Mouse (Mus musculus) frontal cortex, postnatal 25 days (tissue): ENCODE results near the gene Clec4a1.
A peak's percentile ranks its signal among the peaks of the same experiment; 100 is the strongest.

Source experiments
- DNase-seq, 2 experiments: peaks; one replicate each; pipeline ENCODE4 v3.0.0; 2022; ENCODE audit warnings: low spot score in 2 of 2

Gene Clec4a1

DNA sequence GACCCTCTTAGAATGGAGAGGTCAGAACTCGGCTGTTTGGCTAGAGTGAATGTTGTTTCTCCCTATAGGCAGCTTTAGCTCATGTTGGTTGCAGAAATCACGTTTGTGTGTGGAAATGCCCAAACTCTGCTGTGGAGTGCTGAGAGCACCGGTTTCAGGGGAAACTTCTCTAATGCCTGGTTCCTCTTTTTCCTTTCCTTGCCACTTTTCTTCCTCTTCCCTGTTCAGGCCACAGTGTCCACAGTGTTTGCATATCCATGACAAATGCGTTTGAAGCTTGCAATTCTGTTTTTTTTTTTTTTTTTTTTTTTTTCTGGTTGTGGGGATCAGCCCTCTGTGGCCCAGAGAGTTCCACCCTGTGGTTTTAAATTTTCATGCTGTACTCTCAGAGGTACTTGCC lies at the start of gene Clec4a1:
Gene Clec4a1 (plus strand): TSS at position 398 of the 400 bp plus-strand sequence.
- DNase-seq = no peak

DNA sequence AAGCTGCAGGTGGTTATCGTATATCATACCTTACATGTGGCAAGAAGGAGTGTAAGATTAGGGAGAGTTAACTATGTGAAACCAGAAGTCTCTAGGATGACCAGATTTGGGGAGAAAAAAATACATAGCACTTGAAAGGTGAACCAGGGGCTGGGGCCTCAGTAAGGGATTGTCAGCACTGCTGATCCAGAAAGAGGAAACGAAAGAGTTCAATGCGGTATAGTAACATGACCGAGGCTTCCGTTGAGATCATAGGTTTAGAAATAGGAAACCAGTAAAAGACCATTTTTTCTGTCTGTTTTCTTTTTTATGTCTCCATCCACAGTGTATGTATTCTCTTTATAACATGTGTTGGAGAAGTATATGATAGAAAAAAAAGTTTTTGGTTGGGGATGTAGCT lies 48.8 kb upstream of the Clec4a1 start:
- no peak for DNase-seq

DNA sequence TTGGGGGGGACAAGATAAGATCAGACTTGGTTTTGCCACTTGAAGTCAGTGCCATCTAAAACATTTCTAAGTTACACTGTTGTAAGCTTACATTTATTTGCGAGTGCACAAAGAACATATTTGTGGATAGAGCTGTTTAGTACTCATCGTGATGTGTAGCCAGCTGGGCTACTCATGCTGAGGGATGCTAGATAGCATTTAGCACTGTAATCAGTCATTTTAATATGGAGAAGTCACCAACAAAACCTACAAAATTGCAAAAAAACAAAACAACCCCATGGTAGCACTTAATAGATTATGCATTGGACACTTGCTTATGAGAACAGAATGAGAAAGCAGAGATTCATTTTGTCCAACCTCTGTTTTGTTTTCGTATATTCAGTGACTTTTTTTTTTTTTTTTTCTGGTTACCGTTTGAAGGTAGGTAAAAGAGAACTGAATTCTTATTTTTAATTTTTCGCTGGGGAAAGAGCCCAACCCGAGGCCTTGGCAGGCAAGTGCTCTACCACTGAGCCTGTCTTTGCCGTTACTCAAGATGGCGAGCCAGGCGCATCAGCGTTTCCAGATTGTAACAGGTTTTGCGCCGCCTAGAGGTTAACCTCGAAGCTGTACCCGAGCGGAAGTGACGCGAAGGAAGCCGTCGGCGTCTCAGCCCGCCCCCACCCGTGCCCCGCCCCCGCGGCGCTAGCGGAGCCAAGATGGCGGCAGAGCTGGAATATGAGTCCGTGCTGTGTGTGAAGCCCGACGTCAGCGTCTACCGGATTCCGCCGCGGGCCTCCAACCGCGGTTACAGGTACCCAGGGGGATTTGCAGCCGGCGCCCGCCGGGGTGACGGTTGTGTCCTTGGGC lies 47.6 kb upstream of the Clec4a1 start, which contains the start of gene Necap1:
Gene Necap1 (plus strand): TSS at position 604 of the 849 bp plus-strand sequence.
- peak; percentile 99 for DNase-seq

DNA sequence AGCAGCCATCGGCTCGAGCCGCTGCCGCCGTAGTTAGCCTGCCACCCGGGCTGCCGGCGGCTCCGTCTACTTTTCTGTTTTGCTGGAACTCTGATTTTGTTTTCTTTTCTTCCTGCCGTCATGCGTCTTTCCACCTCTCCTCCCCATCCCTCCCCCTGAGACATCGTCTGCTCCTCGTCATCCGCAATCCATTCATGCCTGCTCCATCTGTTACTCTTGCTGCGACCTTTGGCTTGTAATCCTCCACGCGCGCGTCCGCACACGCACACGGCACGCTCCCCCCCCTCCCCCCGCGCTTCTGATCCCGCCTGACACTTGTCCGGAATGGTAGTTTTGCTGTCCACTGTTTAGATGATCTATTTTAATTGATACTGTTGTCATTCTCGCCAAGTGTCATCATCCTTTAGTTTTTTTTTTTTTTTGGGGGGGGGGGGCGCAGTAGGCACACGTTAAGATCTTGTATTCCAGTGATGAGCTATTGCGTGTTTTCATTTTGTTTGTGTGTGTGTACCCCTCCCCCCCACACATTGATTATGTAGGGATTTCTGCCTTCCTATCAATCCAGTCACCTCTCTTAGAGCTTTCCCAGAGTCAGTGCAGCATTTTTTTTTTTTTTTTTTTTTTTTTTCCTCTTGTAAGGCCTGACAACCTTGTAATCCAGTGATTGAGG lies 46.8 kb upstream of the Clec4a1 start:
- no peak for DNase-seq

DNA sequence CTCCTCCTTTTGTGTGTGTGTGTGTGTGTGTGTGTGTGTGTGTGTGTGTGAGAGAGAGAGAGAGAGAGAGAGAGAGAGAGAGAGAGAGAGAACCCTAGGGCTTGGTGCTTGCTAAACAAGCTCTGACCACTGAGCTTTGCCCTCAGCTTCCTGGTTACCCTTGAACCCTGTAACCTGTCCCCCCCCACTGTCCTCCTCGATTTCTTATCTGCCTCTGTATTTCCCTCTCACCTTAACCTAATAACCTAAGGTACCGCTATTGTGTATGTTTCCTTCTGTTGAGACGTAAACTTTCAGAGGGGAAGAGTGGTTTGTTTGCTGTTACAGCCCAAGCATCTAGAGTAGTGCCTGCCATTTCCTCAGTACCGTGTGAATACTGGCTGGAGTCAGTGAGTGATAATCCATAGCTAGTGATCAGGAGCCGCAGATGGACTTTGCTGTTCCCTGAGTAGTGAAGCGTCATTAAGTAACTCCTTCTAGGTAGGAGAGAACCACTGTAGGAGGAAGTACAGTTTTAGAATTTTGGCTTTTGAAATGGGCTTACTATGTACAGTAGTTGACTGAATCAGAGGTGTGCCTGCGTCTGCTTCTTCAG lies 42.4 kb upstream of the Clec4a1 start:
- DNase-seq = no peak

DNA sequence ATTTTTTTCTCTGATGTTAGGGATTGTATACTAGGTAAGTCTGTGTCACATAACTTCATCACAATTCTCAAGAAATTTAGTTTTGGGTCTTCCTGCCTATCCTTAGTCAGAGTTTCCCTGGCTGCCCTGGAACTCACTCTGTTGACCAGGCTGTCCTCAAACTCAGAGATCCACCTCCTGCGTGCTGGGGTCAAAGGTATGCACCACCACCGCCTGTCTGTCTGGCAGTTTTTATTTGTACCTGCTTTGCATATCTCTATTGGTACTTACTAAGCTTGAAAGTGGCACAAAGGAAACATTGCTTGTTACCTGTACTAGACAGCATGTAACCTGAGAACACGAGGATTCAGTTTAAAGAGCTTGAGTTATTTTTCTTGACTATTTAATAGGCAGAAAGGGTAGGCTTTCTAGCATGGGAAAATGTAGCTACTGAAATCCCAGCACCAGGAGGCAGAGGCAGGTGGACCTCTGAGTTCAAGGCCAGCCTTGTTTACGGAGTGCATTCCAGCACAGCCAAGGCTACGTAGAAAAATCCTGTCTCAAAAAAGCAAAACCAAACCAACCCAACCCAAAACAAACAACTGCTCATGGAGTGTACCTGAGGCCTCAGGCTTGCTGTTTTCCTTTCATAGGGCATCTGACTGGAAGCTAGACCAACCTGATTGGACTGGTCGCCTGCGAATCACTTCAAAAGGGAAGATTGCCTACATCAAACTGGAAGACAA lies 41.7 kb upstream of the Clec4a1 start:
- DNase-seq = no peak

DNA sequence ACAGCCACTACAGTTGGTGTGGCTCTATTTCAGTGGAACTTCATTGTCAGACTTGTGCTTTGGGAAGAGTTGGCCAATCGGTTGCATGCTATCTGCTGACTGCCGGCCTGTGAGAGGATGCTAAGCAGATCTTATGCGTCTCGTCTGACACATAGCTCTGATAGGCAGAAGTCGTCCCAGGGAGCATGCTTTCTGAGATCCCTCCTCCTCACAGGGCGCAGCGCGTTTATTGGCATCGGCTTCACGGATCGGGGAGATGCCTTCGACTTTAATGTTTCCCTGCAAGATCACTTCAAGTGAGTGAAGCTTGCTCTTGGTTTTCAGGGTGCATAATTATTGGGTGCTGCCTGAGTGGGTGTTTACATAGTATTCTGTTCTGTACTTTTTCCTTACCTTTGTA lies 40.4 kb upstream of the Clec4a1 start:
- no peak for DNase-seq

DNA sequence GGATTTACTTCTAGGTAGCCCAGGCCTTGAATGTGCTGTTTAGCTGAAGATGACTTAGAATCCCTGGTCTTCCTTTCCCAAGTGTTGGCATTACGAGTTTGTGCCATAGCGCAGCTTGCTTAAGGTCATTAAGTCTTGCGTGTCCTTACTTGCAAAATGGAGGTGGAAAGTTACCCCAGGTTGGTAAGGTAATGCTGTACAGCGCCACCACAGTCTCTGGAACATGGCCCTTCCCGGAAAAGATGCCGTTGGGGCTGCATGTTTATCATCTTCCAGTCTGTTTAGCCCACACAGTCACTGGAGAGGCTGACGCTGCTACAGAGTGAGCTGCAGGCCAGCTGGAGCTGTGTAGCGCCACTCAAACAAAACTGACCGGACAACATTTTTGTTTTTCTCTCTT lies 38.0 kb upstream of the Clec4a1 start:
- no peak for DNase-seq

DNA sequence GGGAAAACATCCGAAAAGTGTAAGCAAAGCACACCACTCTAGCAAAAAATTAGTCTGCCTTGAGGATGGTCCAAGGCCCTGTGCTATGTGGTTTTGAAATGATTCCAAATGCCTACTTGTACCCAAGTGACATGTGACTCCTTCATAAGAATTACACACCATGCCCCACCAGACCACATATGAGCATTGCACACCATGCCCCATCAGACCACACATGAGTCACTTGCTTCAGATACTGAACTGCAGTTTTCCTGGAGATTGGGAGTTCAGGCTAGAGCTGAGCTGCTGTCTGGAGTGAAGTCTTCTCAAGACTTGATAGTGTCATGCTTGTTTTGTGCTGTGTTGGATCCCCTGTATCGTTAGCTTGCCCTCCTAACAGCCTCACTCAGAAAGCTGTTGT lies 32.0 kb upstream of the Clec4a1 start:
- no peak for DNase-seq

DNA sequence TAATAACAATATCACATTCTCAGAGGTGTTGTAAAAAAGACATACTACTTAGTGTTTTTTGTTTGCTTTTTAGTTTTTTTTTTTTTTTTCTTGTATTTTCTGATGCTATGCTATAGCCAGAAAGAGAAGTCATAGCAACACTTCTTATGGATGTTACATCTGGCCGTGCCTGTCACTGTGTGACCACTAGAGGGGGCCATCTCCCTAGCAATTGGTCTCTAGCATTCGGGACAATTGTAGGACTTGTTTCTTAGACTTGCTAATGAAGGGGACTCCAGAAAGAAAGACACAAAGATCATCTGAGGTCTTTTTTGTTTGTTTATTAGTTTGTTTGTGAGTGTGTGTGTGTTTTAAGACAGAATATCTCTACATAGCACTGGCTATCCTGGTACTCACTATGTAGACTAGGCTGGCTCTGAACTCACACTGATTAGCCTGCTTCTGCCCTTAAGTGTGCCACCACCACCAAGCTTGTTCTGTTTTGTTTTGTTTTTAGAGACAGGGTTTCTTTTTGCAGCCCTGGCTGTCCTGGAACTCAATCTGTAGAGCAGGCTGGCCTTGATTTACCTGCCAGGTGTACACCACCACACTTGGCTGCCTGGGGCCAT lies 29.1 kb upstream of the Clec4a1 start:
- DNase-seq = peak; percentile 44 to 66

DNA sequence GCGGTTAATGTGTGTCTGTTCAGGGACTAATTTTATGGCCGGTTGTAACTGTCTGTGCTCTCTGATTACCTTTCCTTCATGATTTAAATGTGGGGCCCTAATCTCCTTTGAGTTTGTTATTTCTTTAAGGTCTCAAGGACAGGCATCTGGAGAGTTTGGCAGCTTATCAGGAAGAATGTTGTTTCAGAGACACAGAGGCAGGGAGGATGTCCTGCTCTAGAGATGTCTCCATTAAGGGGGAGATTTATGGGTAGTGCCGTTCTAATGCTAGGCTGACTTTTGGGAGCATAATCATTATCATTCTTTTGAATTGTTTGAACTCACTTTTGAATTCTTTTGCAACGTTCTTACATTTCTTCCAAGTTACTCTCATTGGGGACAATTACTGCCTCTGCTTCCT lies 1.7 kb upstream of the Clec4a1 start:
- DNase-seq = no peak

DNA sequence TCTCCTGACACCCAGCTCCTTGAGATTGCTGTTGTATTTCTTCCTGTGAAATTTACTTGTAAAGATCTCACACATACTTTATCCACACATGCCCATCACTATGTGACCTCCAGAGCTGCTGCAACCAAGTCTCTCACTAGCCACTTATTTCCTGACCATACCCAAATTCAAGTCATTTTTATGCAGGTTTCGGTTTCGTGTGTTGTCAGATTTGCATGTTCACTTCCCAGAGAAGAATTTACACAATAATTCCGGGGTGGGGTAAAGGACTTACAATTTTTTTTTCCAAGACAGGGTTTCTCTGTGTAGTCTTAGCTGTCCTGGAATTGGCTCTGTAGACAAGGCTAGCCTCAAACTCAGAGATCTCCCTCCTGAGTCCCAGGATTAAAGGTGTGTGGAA lies 13.2 kb downstream of the Clec4a1 start:
- no peak for DNase-seq

DNA sequence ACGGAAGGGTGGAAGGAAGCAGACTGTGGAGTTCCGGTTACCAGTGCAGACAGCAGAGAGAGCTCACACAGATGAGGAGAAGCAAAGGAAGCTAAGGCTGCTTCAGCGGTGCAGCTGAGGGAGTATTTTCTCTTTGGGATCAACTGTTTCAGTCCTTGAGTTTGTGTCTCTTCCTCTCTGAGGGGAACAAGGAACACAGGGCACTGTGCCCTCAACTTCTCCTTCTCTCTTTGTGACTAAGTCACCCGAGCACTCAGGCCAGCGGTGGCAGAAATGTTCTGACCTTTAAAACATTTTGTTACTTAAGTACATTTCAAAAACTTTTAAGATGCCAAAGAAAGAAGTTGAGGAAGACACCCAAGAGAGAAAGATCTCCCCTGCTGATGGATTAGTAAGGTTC lies 18.0 kb downstream of the Clec4a1 start:
- no peak for DNase-seq

DNA sequence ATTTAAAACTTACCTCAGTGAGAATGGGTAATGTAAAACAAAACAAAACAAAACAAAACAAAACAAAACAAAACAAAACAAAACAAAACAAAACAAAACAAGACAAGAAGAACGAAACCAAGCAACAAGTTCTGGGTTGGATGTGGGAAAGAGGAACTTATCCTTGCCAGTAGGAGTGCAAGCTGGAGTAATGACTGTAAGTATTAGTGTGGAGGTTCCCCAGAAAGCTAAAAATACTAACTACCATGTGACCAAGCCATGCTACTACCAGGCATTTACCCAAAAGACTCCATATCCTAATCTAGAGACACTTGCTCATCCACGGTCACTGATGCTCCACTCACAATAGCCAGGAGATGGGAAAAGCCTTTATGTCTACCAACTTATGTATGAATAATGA lies 25.1 kb downstream of the Clec4a1 start:
- no peak for DNase-seq

DNA sequence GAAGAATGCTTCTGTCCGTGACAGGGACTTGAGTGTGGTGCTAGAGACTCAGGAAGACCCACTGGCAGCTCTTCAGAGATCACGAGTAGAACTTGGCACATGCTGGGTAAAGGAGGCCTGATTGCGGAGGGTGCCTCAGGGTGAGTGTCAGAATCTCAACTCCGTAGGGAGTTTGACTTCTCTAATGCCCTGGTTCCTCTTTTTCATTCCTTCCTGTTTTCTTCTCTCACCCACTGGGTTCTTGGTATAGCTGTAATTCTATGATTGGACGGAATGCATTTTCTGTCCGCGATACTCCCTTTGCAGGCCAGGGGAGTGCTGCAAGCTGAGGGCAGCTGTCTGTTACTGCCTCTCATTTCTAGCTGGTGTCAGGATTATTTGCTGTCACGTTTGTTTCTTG lies 30.8 kb downstream of the Clec4a1 start, which contains the start of gene Clec4a3:
Gene Clec4a3 (plus strand): TSS at position 115 of the 400 bp plus-strand sequence.
- no peak for DNase-seq

DNA sequence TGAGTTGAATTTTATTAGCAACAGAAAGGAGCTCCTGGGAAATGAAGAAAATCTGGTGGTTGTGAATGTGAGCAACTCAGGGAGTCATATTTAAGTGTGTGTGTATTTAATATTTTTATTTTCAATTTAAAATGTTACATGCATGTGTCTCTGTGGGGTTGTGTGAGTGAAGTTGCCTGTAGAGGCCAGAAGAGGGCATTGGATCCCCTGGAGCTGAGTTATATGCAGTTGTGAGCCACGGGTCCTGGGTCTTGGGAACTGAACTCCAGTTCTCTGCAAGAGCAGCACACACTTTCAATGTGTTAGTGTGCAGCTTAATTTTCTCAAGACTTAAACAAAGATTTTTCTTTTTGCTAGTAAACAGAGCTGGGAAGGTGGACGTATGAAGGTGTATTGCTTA lies 42.9 kb downstream of the Clec4a1 start:
- no peak for DNase-seq

DNA sequence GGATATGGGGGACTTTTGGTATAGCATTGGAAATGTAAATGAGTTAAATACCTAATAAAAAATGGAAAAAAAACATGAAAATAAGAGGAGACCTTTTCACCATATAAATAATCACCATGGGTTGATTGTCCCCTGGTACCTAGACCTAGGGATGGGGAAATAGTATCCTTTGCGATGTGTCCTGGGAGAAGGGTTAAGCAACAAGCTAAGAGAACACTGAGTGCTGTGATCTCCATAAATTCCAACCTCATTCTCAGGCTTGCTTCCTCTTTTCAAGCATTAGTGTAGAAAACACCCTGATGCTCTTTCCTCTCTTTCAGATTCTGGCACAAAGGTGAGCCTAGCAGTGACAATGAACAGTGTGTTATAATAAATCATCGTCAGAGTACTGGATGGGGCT lies 47.4 kb downstream of the Clec4a1 start:
- DNase-seq = no peak
